Mouse (Mus musculus) kidney, embryonic 15.5 days (tissue): ENCODE measurements around the gene B3galt5. TPM values are rescaled to one million over a fixed set of nuclear protein-coding genes. Genes with fewer than 3 reads are reported as not detected.

Experiments
- ATAC-seq: fragments of 200-750 bp; cut with Nextera tagmentation; replicated peaks from 2 replicates; pipeline ENCODE4 v1.8.0; 2017; ENCODE audit warnings: moderate TSS enrichment; ENCODE audit not compliant: low FRiP score
- H3K27ac ChIP-seq: fragments of 300-500 bp; sonication (generic); 2 replicates; pipeline ENCODE4 v1.5.1; 2015; ENCODE audit warnings: mild to moderate bottlenecking, inconsistent platforms
- H3K27me3 ChIP-seq: fragments of 300-500 bp; sonication (generic); 2 replicates; pipeline ENCODE4 v1.6.1; 2015; ENCODE audit warnings: inconsistent platforms
- H3K36me3 ChIP-seq: fragments of 300-500 bp; sonication (generic); 2 replicates; pipeline ENCODE4 v1.6.1; 2015; ENCODE audit warnings: inconsistent platforms
- H3K4me1 ChIP-seq: fragments of 300-500 bp; sonication (generic); 2 replicates; pipeline ENCODE4 v1.6.1; 2015; ENCODE audit warnings: inconsistent platforms
- H3K4me2 ChIP-seq: fragments of 300-500 bp; sonication (generic); 2 replicates; pipeline ENCODE4 v1.6.1; 2015; ENCODE audit warnings: moderate library complexity, mild to moderate bottlenecking, inconsistent platforms
- H3K4me3 ChIP-seq: fragments of 300-500 bp; sonication (generic); replicated peaks from 2 replicates; pipeline ENCODE4 v1.5.1; 2015; ENCODE audit warnings: mild to moderate bottlenecking, inconsistent platforms
- H3K9ac ChIP-seq: fragments of 300-500 bp; sonication (generic); 2 replicates; pipeline ENCODE4 v1.6.1; 2015; ENCODE audit warnings: mild to moderate bottlenecking, inconsistent platforms
- H3K9me3 ChIP-seq: fragments of 300-500 bp; sonication (generic); replicated peaks from 2 replicates; pipeline ENCODE4 v1.6.1; 2016; ENCODE audit warnings: inconsistent platforms
- WGBS: fragments of 180-500 bp; shearing (Covaris S2); methylation state at CpG from one replicate; pipeline ENCODE4 v1.1.7; 2015; ENCODE audit warnings: mixed read lengths; 5-methylcytosine and 5-hydroxymethylcytosine counted together
- polyA plus RNA-seq: library from polyadenylated mRNA; unstranded; fragments of >200 nt; fragmentation: Nextera tagmentation; extraction: Ambion mirVana; gene quantifications from 2 replicates; pipeline ENCODE4 v1.2.1, GENCODE M21; 2015

Gene B3galt5
- polyA plus RNA-seq, 1 experiment from 2014 or later, result 2.4 TPM

GRCm38 (mm10) chr16:96222452-96222851 lies 13.1 kb upstream of the B3galt5 start:
- whole genome bisulfite sequencing, result 73% methylated on average over 1 of the region's 1 CpGs
- no peak overlapping the region for H3K27ac ChIP-seq
- no peak for ATAC-seq
- no peaks in the 10 kb centered on the region for H3K27me3 ChIP-seq
- H3K9me3 ChIP-seq, result no peaks in the 10 kb centered on the region
- H3K4me1 ChIP-seq, result no peaks in the 10 kb centered on the region
- no peaks in the 10 kb centered on the region for H3K36me3 ChIP-seq
- H3K4me3 ChIP-seq, result no peak overlapping the region
- no peak overlapping the region for H3K4me2 ChIP-seq
- H3K9ac ChIP-seq, result no peak overlapping the region

DNA sequence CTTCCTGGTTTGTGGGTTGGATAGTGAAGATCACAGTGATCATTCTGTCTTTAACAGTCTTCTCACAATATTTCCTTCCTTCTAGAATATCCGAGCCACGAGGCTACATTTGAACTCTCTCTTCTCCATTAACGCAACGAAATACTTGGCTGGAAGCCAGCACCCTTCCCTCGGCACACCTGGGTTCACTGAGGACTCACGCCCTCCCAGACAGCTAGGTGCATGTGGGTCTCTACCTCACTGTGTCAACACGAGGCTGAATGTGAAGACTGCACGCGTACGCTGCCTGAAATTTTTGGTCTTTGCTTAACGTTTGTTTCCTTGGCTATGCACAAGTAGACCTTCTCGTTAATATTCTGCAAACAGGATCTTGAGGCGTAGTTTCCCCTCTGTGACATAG lies 7.2 kb upstream of the B3galt5 start:
- Histone ChIP-seq H3K4me1 (no peaks in the 10 kb centered on the region), H3K27ac (no peak overlapping the region), H3K36me3 (no peaks in the 10 kb centered on the region), H3K4me2 (no peak overlapping the region), H3K9me3 (no peaks in the 10 kb centered on the region), H3K27me3 (no peaks in the 10 kb centered on the region), H3K4me3 (no peak overlapping the region), H3K9ac (no peak overlapping the region)
- 74% methylated on average over 13 of the region's 13 CpGs for WGBS
- ATAC-seq, result no peak

DNA sequence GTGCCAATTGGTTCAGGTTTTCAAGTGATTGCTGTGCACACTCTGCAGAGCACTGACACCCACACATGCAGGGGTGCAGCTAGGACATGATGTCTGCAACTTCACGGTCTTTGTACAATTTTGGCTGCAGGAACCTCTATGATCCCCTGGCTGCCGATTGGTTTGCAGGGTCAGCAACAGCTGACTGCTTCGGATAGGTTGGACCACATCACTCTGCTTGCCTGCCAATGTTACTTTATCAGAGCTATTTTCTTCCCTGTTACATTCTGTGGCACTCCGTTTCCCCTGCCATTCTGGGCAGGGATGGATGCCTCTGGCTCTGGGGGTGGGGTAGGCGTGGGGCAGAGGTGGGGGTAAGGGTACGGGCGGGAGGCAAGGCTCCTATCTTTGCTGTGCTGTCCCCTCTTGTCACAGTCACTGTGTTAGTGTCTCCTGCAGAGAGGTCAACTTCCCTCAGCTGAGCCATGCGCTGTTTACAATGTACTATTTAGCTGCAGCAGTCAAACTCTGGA lies 6.5 kb upstream of the B3galt5 start:
- Histone ChIP-seq H3K36me3 (no peaks in the 10 kb centered on the region), H3K27ac (no peak overlapping the region), H3K9ac (no peak overlapping the region), H3K27me3 (no peaks in the 10 kb centered on the region), H3K9me3 (no peaks in the 10 kb centered on the region), H3K4me1 (no peaks in the 10 kb centered on the region), H3K4me3 (no peak overlapping the region), H3K4me2 (no peak overlapping the region)
- WGBS, result 72% methylated on average over 8 of the region's 8 CpGs
- no peak for ATAC-seq

DNA sequence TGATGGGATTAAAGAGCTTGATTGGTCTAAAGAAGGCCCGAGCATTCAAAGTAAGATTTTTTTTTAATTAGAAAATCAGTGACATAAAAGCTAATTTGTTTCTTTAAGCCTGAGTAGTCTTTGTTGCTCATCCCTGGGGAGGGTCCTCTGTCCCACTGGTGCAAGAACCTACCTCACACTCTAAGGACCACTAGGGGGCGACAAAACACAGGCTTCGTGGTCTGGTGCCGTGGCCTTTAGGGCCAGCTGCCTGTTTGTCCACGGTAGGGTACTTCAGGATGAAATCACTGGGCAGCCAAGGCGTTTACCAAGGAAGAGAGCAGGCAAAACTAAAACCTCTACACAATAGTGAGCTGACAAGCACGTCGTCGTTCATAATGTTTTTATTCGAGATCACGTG lies 5.2 kb upstream of the B3galt5 start:
- Histone ChIP-seq H3K27ac (no peak overlapping the region), H3K9me3 (no peaks in the 10 kb centered on the region), H3K27me3 (no peaks in the 10 kb centered on the region), H3K4me3 (no peak overlapping the region), H3K36me3 (no peaks in the 10 kb centered on the region), H3K4me2 (no peak overlapping the region), H3K4me1 (no peaks in the 10 kb centered on the region), H3K9ac (no peak overlapping the region)
- ATAC-seq, result peak; percentile 88
- WGBS, result 30% methylated on average over 11 of the region's 11 CpGs

DNA sequence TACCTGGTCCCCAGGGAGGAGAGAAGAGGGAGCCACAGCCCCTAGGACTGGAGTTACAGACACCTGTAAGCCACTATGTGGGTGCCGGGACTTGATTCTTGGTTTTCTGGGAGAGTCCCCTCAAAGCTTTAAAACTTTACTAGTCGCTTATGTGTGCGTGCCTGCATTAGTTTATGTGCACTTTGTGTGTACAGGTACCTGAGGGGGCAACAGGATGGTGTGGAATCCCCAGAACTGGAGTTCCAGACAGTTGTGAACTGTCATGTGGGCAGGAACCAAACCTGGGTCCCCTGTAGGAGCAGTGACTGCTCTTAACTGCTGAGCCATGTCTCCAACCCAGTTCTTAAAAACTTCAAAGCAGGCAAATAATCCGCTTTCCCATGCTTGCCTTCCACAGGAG lies 4.3 kb upstream of the B3galt5 start:
- Histone ChIP-seq H3K36me3 (no peaks in the 10 kb centered on the region), H3K9ac (no peak overlapping the region), H3K4me3 (no peak overlapping the region), H3K9me3 (no peaks in the 10 kb centered on the region), H3K4me2 (no peak overlapping the region), H3K4me1 (no peaks in the 10 kb centered on the region), H3K27ac (no peak overlapping the region), H3K27me3 (no peaks in the 10 kb centered on the region)
- ATAC-seq, result no peak
- 93% methylated on average over 4 of the region's 4 CpGs for WGBS

- 87% methylated on average over 8 of the region's 8 CpGs for WGBS
- no peaks in the 10 kb centered on the region for H3K27me3 ChIP-seq
Measured at GRCm38 (mm10) chr16:96231974-96232373, 3.6 kb upstream of the B3galt5 start.

DNA sequence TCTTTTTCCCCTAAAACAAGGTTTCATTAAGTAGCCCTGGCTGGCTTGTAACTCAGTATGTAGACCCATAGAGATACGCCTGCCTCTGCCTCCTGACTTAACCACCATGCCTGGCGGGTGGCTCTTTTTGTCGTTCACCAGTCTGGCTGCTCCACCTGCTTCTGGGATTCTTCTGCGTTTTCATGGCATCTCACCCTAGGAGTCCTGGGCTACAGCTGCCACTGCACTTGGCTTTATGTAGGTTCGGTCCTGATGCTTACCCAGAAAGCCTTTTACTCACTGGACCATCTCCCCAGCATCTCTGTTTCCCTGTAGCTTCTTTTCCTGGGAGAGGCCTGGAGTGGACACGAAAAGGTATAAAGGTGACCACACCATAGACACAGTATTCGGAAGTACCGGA lies 1.6 kb upstream of the B3galt5 start:
- no peak overlapping the region for H3K9ac ChIP-seq
- no peak for ATAC-seq
- H3K9me3 ChIP-seq, result no peaks in the 10 kb centered on the region
- no peaks in the 10 kb centered on the region for H3K36me3 ChIP-seq
- no peaks in the 10 kb centered on the region for H3K27me3 ChIP-seq
- no peak overlapping the region for H3K4me3 ChIP-seq
- H3K4me1 ChIP-seq, result no peaks in the 10 kb centered on the region
- no peak overlapping the region for H3K27ac ChIP-seq
- WGBS, result 90% methylated on average over 8 of the region's 8 CpGs
- no peak overlapping the region for H3K4me2 ChIP-seq

More at GRCm38 (mm10) chr16:96231974-96232373, 3.6 kb upstream of the B3galt5 start:
- Histone ChIP-seq H3K4me3 (no peak overlapping the region), H3K27ac (no peak overlapping the region), H3K9me3 (no peaks in the 10 kb centered on the region), H3K4me1 (no peaks in the 10 kb centered on the region), H3K9ac (no peak overlapping the region), H3K4me2 (no peak overlapping the region), H3K36me3 (no peaks in the 10 kb centered on the region)
- no peak for ATAC-seq

DNA sequence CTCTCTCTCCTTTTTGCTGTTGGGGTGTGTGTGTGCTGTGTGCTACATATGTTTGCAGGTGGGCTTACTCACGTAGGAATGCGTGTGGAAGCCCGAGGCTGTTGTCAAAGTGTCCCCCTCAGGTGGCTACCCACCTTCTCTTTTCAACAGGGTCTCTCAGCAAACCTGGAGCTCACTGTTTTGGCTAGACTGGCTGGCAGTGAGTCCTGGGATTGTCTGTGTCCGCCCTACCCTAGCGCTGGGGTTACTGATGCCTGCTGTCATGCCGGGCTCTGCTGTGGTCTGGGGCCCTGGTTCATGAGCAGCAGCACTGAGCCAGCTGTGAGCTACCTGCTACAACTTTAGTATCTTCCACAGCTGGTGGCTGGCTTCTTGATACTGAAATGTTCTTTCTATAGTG lies 8.9 kb downstream of the B3galt5 start:
- Histone ChIP-seq H3K36me3 (no peaks in the 10 kb centered on the region), H3K4me2 (no peak overlapping the region), H3K9ac (no peak overlapping the region), H3K4me1 (no peaks in the 10 kb centered on the region), H3K27me3 (no peaks in the 10 kb centered on the region), H3K9me3 (no peaks in the 10 kb centered on the region), H3K4me3 (no peak overlapping the region), H3K27ac (no peak overlapping the region)
- ATAC-seq, result no peak
- WGBS, result 79% methylated on average over 6 of the region's 6 CpGs

- ATAC-seq, result no peak
- no peaks in the 10 kb centered on the region for H3K27me3 ChIP-seq
- H3K9me3 ChIP-seq, result no peaks in the 10 kb centered on the region
- no peak overlapping the region for H3K4me3 ChIP-seq
- H3K36me3 ChIP-seq, result no peaks in the 10 kb centered on the region
- no peaks in the 10 kb centered on the region for H3K4me1 ChIP-seq
- H3K27ac ChIP-seq, result no peak overlapping the region
- H3K4me2 ChIP-seq, result no peak overlapping the region
- 87% methylated on average over 7 of the region's 7 CpGs for WGBS
- no peak overlapping the region for H3K9ac ChIP-seq
Measured at GRCm38 (mm10) chr16:96249635-96250034, 14.0 kb downstream of the B3galt5 start.

- Histone ChIP-seq H3K4me2 (no peak overlapping the region), H3K4me1 (no peaks in the 10 kb centered on the region), H3K27me3 (no peaks in the 10 kb centered on the region), H3K9ac (no peak overlapping the region), H3K27ac (no peak overlapping the region), H3K36me3 (no peaks in the 10 kb centered on the region), H3K9me3 (no peaks in the 10 kb centered on the region), H3K4me3 (no peak overlapping the region)
- no peak for ATAC-seq
- WGBS, result 90% methylated on average over 1 of the region's 1 CpGs
Measured at GRCm38 (mm10) chr16:96252146-96252545, 16.5 kb downstream of the B3galt5 start.

- H3K9me3 ChIP-seq, result no peaks in the 10 kb centered on the region
- no peaks in the 10 kb centered on the region for H3K36me3 ChIP-seq
- H3K27ac ChIP-seq, result no peak overlapping the region
- H3K9ac ChIP-seq, result no peak overlapping the region
- H3K4me2 ChIP-seq, result no peak overlapping the region
- no peak for ATAC-seq
- no peaks in the 10 kb centered on the region for H3K27me3 ChIP-seq
- H3K4me3 ChIP-seq, result no peak overlapping the region
- H3K4me1 ChIP-seq, result no peaks in the 10 kb centered on the region
- 81% methylated on average over 8 of the region's 8 CpGs for WGBS
Measured at GRCm38 (mm10) chr16:96258429-96258828, 22.8 kb downstream of the B3galt5 start.

DNA sequence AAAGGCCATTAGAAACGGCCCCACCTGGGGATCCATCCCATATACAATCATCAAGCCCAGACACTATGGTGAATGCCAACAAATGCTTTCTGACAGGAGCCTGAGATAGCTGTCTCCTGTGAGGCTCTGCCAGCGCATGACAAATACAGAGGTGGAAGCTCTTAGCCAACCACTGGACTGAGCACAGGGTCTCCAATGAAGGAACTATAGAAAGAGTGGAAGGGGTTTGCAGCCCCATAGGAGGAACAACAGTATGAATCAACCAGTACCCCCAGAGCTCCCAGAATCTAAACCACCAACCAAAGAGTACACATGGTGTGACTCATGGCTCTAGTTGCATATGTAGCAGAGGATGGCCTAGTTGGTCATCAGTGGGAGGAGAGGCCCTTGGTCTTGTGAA lies 36.1 kb downstream of the B3galt5 start:
- Histone ChIP-seq H3K27me3 (0 out of 2 replicates have a peak, but pooled peaks cover 7% of the 10 kb centered on the region), H3K27ac (no peak overlapping the region), H3K9ac (no peak overlapping the region), H3K4me1 (no peaks in the 10 kb centered on the region), H3K9me3 (no peaks in the 10 kb centered on the region), H3K4me3 (no peak overlapping the region), H3K36me3 (no peaks in the 10 kb centered on the region), H3K4me2 (no peak overlapping the region)
- ATAC-seq, result no peak
- 85% methylated on average over 2 of the region's 2 CpGs for WGBS

GRCm38 (mm10) chr16:96272929-96273619 lies 37.5 kb downstream of the B3galt5 start:
- Histone ChIP-seq H3K36me3 (no peaks in the 10 kb centered on the region), H3K4me1 (peaks cover 4% of the 10 kb centered on the region), H3K27ac (no peak overlapping the region), H3K4me3 (no peak overlapping the region), H3K9me3 (no peaks in the 10 kb centered on the region), H3K27me3 (0 out of 2 replicates have a peak, but pooled peaks cover 7% of the 10 kb centered on the region), H3K4me2 (no peak overlapping the region), H3K9ac (no peak overlapping the region)
- 44% methylated on average over 14 of the region's 14 CpGs for WGBS
- 0 out of 2 replicates have a peak, but pooled peaks have one; percentile 33 for ATAC-seq
